Mouse (Mus musculus): ENCODE data around the gene Zfp408.

DNA sequence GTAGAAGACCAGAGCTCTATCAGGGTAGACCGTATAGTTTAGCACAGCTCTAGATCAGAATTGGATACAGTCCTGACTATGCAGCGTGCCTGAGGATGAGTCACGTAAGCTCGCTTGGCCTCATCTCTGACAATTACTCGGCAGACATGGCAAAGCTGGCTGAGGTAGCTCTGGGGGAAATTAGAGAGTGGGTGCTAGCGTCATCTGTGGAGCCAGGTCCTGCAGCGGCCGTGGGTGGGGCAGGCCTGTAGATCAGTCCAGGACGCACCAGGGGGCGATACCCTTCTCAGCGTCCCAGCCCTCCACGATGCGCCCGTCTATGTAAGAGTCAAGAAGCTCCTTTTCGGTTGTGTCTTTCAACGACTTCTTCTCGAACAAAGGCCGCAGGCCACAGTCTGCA is 19.9 kb downstream of the Zfp408 start:
- TF ChIP-seq GATA1 (IDR thresholded peaks at IDR 0.05; ENCODE audit: low read length) (no peak), TAL1 (IDR thresholded peaks at IDR 0.05; ENCODE audit: low read length) (no peak)
